Mouse (Mus musculus): ENCODE results near the gene Slc22a12. TPM values are rescaled to one million over a fixed set of nuclear protein-coding genes. Genes with fewer than 3 reads are reported as not detected.

The Slc22a12 gene
- total and polyA plus RNA-seq, 3 experiments, result 0.17 to 1.2 (median 0.94) TPM

GRCm38 (mm10) chr19:6522289-6522688 is 20.5 kb downstream of the Slc22a12 start:
- in situ Hi-C loops (cut with MboI; ENCODE audit: low pct_ligation_motif_present, low pct_unique_long_range_greater_than_20kb, low sequenced_read_pairs), result no loop called here
- Histone ChIP-seq H3K27ac (ENCODE audit: insufficient read depth, low read depth) (no peak overlapping the region), H3K27me3 (replicated peaks) (peaks cover 33% of the 10 kb centered on the region), H3K4me3 (replicated peaks in 1 of 3; ENCODE audit: low read depth in 2 of 3, low read length in 2 of 3, poor library complexity in 1 of 3) (no peak overlapping the region), H3K4me1 (ENCODE audit: control insufficient read depth in 1 of 2, insufficient read depth in 2 of 2) (no peaks in the 10 kb centered on the region), H3K4me2 (ENCODE audit: insufficient read depth, low read depth, poor library complexity, severe bottlenecking) (no peak overlapping the region), H3K79me2 (replicated peaks; ENCODE audit: control insufficient read depth, extremely low read depth, insufficient read depth, poor library complexity, severe bottlenecking) (no peaks in the 10 kb centered on the region), H3K36me3 (replicated peaks in 1 of 2; ENCODE audit: control insufficient read depth in 1 of 2, insufficient read depth in 1 of 2, low read length in 1 of 2) (no peaks in the 10 kb centered on the region), H3K9me3 (replicated peaks; ENCODE audit: low read length) (no peaks in the 10 kb centered on the region), H3K9ac (ENCODE audit: insufficient read depth, low read depth) (no peak overlapping the region)
- dilution Hi-C loops (cut with MboI; ENCODE audit: extremely low pct_ligation_motif_present, extremely low pct_unique_long_range_greater_than_20kb, low sequenced_read_pairs), result no loop called here
- no peak for DNase-seq (ENCODE audit: extremely low read depth)
- TF ChIP-seq KAT2A (IDR thresholded peaks at IDR 0.05; ENCODE audit: insufficient replicate concordance, low read length), result no peak
- no peak for TF ChIP-seq CHD1 (IDR thresholded peaks at IDR 0.05; ENCODE audit: low read depth, low read length)
- TF ChIP-seq SMC3 (IDR thresholded peaks at IDR 0.05; ENCODE audit: low read depth, low read length), result no peak
- no peak for TF ChIP-seq MEF2A (IDR thresholded peaks at IDR 0.05; ENCODE audit: borderline replicate concordance, low read depth, low read length)

GRCm38 (mm10) chr19:6521630-6522029 is 21.2 kb downstream of the Slc22a12 start:
- no peak overlapping the region for H3K4me2 ChIP-seq (ENCODE audit: insufficient read depth, low read depth, poor library complexity, severe bottlenecking)
- TF ChIP-seq ZC3H11A (IDR thresholded peaks at IDR 0.05; ENCODE audit: low read depth, low read length), result no peak
- no peak for TF ChIP-seq UBTF (IDR thresholded peaks at IDR 0.05; ENCODE audit: low read depth, low read length)
- TF ChIP-seq MAX (IDR thresholded peaks at IDR 0.05; ENCODE audit: low read length), result no peak
- TF ChIP-seq MAFK (IDR thresholded peaks at IDR 0.05; ENCODE audit: insufficient replicate concordance, low read length), result no peak
- TF ChIP-seq RCOR1 (conservative IDR thresholded peaks at IDR 0.05; ENCODE audit: low read depth, low read length), result no peak
- TF ChIP-seq TBP (conservative IDR thresholded peaks at IDR 0.05; ENCODE audit: low read depth, low read length), result no peak
- TF ChIP-seq MEF2A (IDR thresholded peaks at IDR 0.05; ENCODE audit: borderline replicate concordance, low read depth, low read length), result no peak
- TF ChIP-seq BHLHE40 (IDR thresholded peaks at IDR 0.05; ENCODE audit: low read depth, low read length), result no peak
- no peak for TF ChIP-seq CTCF (conservative IDR thresholded peaks at IDR 0.05 in 1 of 2, IDR thresholded peaks at IDR 0.05 in 1 of 2; ENCODE audit: low read depth in 2 of 2, low read length in 2 of 2)
- TF ChIP-seq CHD2 (IDR thresholded peaks at IDR 0.05; ENCODE audit: low read length), result no peak
- TF ChIP-seq PAX5 (IDR thresholded peaks at IDR 0.05; ENCODE audit: low read length), result no peak
- no peak for TF ChIP-seq MYC (IDR thresholded peaks at IDR 0.05; ENCODE audit: low read depth, low read length)
- no peak for TF ChIP-seq EP300 (IDR thresholded peaks at IDR 0.05; ENCODE audit: low read length)
- DNase-seq (ENCODE audit: extremely low read depth), result no peak
- no peak overlapping the region for H3K4me3 ChIP-seq (replicated peaks in 1 of 3; ENCODE audit: low read depth in 2 of 3, low read length in 2 of 3, poor library complexity in 1 of 3)
- no peaks in the 10 kb centered on the region for H3K9me3 ChIP-seq (replicated peaks; ENCODE audit: low read length)
- H3K4me1 ChIP-seq (ENCODE audit: control insufficient read depth in 1 of 2, insufficient read depth in 2 of 2), result no peaks in the 10 kb centered on the region
- H3K27me3 ChIP-seq (replicated peaks), result peaks cover 33% of the 10 kb centered on the region
- in situ Hi-C loops (cut with MboI; ENCODE audit: low pct_ligation_motif_present, low pct_unique_long_range_greater_than_20kb, low sequenced_read_pairs) (no loop called here), dilution Hi-C loops (cut with MboI; ENCODE audit: extremely low pct_ligation_motif_present, extremely low pct_unique_long_range_greater_than_20kb, low sequenced_read_pairs) (no loop called here)
- no peaks in the 10 kb centered on the region for H3K79me2 ChIP-seq (replicated peaks; ENCODE audit: control insufficient read depth, extremely low read depth, insufficient read depth, poor library complexity, severe bottlenecking)
- no peaks in the 10 kb centered on the region for H3K36me3 ChIP-seq (replicated peaks in 1 of 2; ENCODE audit: control insufficient read depth in 1 of 2, insufficient read depth in 1 of 2, low read length in 1 of 2)
- H3K9ac ChIP-seq (ENCODE audit: insufficient read depth, low read depth), result no peak overlapping the region
- no peak overlapping the region for H3K27ac ChIP-seq (ENCODE audit: insufficient read depth, low read depth)
